Mouse (Mus musculus): ENCODE results near the gene Cpne9.
"Not testable (repeated sequence)": the region's sequence is repeated elsewhere in the genome, so short reads cannot be mapped to it uniquely, and the experiment has no call there.

The Cpne9 gene

DNA sequence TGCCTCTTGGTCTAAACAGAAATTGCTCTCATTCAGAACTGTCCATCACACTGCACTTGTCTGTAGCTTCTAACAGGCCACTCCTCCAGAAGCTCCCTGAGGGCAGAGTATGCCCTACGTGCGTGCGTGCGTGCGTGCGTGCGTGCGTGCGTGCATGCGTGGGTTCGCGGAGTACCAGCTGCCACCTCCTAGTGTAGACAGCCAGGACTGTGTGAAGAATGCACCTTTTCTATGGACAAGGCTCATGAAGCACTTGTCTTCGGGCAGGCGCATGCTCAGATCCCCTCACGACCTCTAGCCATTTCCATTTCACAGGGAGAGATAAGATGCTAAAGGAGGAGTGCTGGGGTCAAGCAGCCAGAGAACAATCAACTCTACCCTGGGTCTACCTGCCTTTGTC, 7.2 kb downstream of the Cpne9 start:
- DNase-seq (ENCODE audit: low spot score in 2 of 2) = no peak

DNA sequence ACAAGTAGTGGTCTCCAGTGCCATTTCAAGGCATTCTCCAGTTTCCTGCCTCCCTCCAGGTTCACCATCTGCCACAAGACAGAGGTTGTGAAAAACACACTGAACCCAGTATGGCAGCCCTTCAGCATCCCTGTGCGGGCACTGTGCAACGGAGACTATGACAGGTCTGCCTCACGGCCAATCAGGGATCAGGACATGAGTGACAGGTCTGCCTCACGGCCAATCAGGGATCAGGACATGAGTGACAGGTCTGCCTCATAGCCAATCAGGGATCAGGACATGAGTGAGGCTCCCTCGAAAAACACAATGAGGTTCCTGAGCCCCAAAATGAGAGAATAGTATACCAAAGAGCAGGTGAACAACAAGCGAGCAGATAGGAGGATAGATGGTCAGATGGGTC, 8.2 kb downstream of the Cpne9 start:
- no peak for DNase-seq (ENCODE audit: low spot score in 2 of 2)

DNA sequence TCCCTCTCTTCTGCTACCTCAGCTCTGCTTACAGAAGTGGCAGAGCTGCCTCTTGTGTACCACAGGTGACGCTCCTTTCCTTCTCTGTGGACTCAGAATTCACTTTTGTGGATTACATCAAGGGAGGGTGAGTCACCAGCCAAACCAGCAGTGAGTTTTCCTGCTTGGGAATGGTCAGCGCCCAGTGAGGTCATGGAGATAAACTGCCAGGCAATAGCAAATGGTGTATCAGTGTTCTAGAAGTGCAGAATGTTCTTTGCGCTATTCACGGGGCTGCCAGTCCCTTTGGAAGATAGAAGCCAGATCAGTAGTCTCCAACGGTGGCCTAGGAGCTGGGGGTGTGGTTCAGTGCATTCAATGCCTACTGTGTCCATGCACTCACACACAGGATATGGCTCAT, 10.8 kb downstream of the Cpne9 start:
- no peak for DNase-seq (ENCODE audit: low spot score in 2 of 2)

DNA sequence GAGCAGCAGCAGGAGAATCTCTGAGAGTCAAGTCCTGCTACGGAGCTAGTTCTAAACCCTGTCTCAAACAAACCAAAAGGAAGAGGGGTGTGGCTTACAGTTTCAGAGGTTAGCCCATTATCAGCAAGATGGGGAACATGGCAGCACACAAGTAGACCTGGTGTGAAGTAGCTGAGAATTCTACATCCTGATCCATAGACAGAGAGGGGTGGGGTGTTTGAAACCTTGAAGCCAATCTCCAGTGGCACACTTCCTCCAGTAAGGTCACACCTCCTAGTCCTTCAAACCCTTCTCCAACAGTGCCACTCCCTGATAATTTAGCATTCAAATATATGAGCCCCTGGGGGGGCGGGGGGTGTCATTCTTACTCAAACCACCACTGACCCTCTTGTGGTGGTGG, 13.9 kb downstream of the Cpne9 start:
- DNase-seq (ENCODE audit: low spot score in 2 of 2) = no peak

DNA sequence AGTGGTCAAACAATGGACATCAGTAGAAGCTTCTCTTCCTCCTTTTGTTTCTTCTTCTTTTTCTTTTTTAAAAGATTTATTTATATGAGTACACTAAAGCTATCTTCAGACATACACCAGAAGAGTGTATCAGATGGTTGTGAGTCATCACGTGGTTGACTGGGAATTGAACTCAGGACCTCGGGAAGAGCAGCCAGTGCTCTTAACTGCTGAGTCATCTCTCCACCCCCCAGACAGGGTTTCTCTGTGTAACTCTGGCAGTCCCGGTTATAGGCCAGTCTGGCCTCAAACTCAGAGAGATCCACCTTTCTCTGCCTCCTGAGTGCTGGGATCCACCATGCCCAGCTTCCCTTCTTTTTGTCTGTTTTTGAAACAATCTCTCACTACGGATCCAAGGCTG, 14.5 kb downstream of the Cpne9 start:
- no peak for DNase-seq (ENCODE audit: low spot score in 2 of 2)

DNA sequence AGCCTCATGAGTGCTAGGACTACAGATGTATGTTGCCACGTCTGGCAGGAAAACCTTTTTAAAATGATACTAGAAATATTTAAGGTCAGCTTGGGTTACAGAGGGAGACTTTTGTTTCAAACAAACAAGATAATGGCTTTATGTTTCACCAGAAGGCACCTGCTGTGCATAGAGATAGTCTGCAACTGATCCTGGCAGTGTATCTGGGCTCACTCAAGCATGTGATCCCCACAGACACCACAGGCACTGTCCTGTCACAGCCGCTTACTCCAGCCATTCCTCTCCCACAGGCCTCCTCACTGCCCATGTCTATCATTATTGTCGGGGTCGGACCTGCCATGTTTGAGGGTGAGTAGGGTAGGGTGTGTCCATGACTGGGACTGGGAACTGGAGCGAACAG, 19.2 kb downstream of the Cpne9 start:
- no peak for DNase-seq (ENCODE audit: low spot score in 2 of 2)

DNA sequence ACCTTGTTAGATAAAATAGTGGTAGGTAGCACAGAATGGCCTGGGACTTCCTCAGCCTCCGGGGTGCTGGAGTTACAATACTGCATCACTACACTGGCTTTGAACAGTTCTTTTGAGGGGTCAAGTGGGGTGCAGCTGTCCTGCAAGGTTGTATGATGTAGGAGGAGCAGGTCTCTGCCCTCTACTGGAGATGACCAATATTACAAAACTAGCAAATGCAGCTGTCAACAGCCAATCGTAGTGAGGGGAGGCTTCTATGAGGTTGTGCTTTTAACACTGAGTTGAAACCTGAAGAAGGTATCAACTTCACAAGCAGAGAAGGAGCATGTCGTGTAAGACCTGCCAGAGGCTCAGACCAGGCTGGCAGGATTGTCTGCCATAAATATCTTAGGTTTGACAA, 20.2 kb downstream of the Cpne9 start:
- DNase-seq (ENCODE audit: low spot score in 2 of 2) = no peak

DNA sequence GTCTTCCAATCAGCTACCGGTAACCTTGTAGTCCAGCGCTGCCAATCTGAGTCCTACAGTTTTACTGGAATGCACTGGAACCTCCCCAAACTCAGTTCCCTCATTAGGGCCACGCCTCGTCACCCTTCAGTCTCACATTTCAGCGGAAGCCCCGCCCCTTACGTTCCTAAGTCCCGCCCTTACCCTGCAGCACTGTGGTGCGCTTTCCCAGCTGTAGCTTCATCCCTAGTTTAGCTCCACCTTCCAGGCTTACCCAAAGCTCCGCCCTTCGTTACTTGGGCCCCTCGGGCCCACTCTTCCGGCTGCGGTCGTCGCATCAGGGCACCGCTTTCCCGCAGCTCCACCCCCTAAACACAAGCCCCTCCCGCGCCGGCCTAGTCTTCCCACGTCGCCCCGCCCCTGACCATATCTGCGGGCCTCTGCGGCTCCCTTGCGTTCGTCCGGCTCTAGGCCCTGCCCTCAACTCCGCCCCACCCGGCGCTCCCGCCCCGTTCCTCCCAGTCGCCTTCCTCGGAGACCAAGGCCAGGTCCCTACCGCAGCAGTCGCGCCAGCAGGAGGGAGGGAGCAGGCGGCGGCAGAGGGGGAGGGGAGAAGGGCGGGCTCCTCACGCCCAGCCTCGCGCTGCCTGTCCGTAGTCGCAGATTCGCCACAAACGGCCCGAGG, 24.3 kb downstream of the Cpne9 start:
- DNase-seq (ENCODE audit: low spot score in 2 of 2) = peak; percentile 99

DNA sequence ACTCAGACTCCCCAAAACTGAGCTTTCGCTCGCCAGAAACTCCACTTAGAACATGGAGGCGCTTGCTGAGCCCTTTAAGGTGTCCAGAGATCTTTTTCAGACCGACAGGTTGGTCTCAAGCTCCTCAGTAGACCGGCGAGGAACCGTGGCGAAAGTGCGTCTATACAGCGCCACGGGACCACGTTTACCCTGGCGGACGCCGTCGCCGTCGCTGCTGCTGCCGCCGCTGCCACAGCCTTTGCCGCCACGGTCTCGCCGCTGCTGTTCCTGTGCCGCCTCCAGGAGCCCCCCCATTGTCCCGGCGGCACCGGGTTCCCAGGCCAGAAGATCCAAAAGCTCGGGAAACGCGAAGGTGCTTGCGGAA, 24.9 kb downstream of the Cpne9 start, which contains the start of gene Brpf1:
Brpf1 (plus strand) TSS at position 152 of the 364 bp plus-strand sequence.
- no peak for DNase-seq (ENCODE audit: low spot score in 2 of 2)

DNA sequence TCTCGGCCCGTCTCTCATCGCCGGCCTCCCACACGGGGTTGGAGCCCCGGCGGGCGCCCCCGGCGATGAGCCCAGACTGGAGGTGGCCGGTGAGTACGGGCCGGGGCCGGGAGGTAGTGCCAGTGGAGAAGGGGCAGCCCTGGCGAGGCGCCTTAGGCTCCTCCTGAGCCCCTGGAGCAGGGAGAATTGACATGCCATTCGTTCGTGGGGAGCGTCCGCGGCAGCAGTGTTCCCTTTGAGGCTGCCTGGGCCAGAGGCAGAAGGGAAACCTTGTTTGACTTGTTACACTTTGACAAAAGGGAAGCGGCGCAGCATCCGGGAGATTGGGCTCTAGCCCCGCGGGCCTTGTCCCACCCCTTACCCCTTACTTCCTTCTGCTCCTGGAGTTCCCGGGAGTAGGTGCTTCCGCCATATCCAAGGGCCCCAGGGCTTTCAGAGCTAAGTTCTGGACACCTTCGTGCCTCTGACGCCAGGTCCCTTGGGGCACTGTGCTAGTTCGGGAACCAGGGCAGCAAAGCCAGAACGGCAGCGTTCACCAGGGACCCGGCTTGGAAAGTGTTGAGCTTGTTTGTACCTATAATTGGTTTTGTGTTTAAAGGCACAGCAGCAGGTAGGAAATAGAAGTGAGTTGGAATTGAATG, 25.5 kb downstream of the Cpne9 start:
- peak; percentile 41 to 45 for DNase-seq (ENCODE audit: low spot score in 2 of 2)

DNA sequence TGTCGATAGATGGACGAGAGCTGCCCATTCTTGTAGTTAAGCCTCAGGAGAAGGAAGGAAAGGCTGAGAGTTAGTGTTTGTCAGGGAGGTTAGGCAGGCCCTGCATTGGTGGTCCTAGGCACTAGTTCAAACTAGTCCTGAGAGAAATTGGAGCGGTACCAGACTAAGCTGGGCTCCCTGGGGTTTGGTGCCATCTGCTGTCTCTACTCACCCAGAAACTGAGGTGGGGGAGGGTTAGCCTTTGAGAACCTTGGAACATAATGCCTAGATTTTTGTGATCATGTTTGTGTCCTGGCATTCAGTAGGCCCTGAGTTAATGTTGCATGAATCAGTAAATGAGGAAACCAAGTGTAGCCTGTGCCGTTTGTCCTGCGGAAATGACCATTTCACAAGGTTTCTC, 26.0 kb downstream of the Cpne9 start:
- no peak for DNase-seq (ENCODE audit: low spot score in 2 of 2)

DNA sequence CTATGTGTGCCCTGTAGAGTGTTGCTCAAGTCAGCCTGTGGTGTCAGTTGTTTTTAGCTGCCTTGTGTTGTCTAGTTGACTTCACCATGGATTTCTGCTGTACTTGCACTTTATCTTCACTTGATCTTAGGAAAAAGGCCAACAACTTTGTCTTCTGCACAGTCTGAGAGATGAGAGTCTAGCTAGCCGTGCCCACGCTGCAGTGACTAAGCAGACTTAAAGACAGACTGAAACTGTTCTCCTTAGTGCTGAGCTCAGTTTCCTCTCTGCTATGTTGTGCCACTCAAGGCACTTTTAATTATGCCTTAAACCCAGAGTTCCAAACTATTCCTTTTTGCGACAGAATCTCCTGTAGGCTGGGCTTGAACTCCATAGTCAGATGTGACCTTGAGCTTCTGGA, 33.9 kb downstream of the Cpne9 start:
- no peak for DNase-seq (ENCODE audit: low spot score in 2 of 2)

DNA sequence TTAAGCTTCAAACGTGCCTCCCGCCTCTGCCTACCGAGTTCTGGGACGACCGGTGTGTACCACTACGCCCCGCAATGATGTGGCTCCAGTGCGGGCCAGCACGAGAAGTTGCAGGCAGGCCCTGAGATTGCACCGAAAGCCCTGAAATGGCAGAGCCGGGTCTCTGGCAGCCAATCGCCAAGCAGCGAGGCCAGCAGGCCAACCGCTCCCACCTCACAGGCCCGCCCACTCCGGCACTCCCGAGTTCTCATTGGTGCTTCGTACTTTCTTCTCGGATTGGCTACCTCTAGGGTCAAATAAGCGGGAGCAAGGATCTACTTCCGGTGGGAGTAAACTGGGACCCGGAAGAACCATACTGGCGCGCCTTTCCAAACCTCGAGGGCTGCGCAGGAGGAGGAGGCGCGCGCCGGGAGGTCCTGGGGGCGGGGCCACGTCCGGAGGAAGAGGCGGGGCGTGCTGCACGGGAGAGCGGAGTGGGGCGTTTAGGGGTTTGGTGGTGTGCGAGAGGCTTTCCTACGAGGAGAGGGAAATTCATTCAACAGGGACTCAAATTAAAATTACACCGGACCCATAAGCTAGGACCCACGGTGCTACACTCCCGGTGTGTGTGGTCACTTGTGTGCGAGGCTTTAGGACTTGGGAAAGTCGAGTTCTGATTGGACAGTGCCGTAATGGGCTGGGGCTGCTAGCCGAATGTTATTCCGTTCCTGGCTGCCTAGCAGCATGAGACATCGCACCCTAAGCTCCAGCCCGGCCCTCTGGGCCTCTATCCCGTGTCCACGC, 44.6 kb downstream of the Cpne9 start, which contains the start of gene Ogg1:
Ogg1 (plus strand) TSS at position 440 of the 783 bp plus-strand sequence.
- peak; percentile 98 for DNase-seq (ENCODE audit: low spot score in 2 of 2)

DNA sequence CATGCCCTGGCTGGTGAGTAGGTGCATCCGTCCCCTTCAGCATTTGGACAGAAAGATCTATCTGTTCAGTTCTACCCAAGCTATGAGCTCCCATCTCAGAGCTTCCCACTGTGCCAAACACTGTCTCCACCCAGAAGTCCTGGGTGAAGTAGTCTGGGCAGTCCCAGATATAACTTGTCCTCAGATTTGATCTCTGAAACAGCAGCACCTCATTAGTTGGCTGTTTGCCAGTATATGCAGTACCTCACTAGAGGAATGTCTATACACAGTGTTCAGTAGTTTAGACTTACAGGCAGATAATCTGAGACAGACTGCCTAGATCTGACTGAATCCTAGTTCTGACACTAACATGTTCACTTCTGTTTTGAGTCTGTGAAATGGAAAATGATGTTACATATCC, 47.3 kb downstream of the Cpne9 start:
- DNase-seq (ENCODE audit: low spot score in 2 of 2) = no peak

DNA sequence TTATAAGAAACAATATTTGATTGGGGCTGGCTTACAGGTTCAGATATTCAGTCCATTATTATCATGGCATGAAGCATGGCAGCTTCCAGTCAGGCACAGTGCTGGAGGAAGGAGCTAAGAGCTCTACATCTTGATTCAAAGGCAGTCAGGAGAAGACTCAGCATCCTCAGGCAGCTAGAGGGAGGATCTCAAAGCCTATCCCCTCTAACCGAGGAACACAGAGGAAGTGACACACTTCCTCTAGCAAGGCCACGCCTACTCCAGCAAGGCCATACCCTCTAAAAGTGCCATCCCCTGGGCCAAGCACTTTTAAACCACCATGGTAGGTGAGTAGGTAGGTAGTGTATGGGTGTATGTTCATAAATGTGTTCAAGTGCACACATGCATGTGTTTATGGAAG, 48.4 kb downstream of the Cpne9 start:
- no peak for DNase-seq (ENCODE audit: low spot score in 2 of 2)

DNA sequence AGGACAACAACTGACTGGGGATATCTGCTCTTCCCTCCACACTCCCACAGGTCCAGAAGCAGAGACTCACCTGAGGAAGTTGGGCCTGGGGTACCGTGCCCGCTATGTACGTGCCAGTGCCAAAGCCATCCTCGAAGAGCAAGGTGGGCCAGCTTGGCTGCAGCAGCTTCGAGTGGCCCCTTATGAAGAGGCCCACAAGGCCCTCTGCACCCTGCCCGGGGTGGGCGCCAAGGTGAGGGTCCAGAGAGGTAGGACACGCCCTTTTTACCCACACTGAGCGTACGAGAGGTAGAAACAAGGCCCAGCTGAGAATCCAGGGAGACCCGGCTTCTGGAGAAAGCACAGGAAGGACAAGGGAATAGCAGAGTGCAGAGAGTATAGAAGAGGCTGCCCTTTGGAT, 49.6 kb downstream of the Cpne9 start:
- DNase-seq (ENCODE audit: low spot score in 2 of 2) = no peak

DNA sequence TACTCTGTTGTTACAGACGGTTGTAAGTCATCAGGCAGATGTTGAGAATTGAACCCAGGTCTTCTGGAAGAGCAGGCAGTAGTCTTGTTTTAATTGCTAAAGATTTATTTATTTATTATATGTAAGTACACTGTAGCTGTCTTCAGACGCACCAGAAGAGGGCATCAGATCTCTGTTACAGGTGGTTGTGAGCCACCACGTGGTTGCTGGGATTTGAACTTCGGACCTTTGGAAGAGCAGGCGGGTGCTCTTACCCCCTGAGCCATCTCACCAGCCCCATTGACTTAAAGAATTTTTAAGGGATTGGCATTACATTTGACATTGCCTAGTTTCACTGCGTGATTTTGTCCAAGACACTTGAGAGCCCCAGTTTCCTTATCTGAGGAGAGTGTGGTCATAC, 50.6 kb downstream of the Cpne9 start:
- not testable (repeated sequence) for DNase-seq (ENCODE audit: low spot score in 2 of 2)

DNA sequence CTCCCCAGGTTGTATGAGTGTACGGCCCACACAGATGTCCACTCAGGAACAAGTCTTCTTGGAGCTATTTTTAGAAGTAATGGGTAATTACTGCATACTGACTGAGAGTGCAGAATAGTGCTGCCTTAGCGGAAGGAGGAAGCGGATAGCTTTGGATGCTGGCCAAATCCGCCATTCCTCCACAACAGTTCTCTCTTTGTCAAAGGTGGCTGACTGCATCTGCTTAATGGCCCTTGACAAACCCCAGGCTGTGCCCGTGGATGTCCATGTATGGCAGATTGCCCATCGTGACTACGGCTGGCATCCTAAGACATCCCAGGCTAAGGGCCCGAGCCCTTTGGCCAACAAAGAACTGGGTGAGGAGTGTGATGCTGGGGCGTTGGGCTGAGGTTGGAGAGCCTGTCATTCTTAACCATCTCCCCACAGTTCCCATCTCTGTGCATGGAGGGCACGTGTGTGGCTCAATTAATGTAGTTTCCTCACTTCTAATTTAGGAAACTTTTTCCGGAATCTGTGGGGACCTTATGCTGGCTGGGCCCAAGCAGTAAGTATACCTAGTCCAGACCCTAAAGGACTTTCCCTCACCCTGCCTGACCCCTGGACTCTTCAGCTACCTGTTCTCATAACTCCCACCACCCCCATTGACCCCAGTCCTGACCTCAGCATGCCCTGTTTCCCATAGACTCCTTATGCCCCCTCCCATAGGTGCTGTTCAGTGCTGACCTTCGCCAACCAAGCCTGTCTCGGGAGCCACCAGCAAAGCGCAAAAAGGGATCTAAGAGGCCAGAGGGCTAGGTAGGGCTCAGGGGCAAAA, 51.2 kb downstream of the Cpne9 start:
- DNase-seq (ENCODE audit: low spot score in 2 of 2) = peak; percentile 64 to 68

DNA sequence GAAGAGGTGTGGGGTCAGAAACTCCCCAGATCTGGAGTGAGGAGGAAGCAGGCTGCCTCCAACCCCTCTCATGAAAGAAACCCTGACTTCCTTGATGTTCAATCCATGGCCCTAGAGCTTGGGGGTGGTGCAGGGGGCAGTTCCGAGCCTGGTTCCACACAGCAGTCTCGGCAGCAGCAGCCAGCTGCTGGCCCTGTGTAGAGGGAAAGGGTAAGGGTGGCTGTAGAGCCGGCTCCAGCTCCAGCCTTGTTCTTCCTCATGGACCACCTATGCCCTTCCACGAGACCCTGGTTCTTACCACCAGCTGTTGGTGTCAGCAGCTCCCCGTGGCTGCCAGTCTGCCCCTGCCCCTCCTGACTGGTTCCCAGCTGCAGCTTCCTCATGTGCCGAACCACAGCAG, 52.1 kb downstream of the Cpne9 start:
- no peak for DNase-seq (ENCODE audit: low spot score in 2 of 2)

DNA sequence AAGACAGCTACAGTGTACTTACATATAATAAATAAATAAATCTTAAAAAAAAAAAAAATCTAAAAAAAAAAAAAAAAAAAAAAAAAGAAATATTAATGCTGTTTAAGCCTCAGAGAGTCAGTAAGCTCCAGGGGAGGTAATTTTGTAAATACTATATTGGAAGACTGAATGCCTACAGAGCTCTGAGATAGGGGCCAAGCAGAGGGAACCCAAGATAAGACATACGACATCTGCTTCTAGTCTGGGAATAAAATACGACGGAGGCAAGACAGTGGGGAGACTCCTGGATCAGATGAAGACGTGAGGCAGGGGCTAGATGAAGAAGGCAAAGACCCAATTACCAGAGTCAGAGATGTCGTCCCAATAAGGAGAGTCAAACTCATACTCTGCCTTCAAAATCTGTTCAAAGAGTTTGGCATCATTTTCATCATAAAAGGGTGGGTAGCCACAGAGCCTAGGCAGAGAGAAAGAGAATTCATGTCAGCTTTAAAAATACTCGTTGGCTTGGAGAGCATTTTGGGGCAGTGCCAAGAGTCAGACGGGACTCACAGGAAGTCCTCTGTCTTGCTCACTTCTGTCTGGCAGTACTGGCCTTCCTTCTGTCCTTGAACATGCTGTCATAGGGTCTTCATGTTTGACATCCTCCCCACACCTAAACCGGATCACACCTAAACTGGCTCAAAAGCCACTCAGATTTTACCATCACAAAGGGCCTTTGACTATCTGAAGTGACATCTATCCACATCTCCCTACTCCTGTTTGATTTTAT, 54.9 kb downstream of the Cpne9 start:
- no peak for DNase-seq (ENCODE audit: low spot score in 2 of 2)

DNA sequence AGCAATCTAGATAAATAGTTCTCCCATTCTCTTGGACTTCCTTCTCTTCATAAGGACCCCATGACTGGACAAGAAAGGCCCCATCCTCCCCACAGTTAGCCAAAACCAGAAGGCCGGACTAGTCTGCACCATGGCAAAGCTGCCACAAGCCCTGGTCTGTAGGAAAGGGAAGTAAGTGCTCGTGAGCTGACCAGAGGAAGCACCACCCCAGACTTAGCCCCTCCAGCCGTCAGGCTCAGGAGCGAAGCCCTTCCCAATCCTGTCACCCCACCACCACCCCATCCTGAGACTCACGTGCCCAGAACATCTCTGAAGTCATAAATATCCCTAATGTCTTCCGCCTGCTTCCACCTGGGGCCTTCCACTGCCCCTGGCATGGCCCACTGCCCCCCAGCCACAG, 59.5 kb downstream of the Cpne9 start:
- DNase-seq (ENCODE audit: low spot score in 2 of 2) = no peak

Measured in frontal cortex, postnatal 10 days (tissue).